Mouse (Mus musculus) bone marrow macrophage, adult 2 months (primary cell): ENCODE measurements around the gene Btbd9.

Experiments
- CTCF ChIP-seq: IDR thresholded peaks from 2 replicates; pipeline ENCODE4 v1.5.1; 2012; ENCODE audit warnings: low read depth, mild to moderate bottlenecking, low read length, moderate library complexity
- POLR2A ChIP-seq: IDR thresholded peaks from 2 replicates; pipeline ENCODE4 v1.6.1; 2012; ENCODE audit warnings: mild to moderate bottlenecking, low read depth, low read length, borderline replicate concordance

DNA sequence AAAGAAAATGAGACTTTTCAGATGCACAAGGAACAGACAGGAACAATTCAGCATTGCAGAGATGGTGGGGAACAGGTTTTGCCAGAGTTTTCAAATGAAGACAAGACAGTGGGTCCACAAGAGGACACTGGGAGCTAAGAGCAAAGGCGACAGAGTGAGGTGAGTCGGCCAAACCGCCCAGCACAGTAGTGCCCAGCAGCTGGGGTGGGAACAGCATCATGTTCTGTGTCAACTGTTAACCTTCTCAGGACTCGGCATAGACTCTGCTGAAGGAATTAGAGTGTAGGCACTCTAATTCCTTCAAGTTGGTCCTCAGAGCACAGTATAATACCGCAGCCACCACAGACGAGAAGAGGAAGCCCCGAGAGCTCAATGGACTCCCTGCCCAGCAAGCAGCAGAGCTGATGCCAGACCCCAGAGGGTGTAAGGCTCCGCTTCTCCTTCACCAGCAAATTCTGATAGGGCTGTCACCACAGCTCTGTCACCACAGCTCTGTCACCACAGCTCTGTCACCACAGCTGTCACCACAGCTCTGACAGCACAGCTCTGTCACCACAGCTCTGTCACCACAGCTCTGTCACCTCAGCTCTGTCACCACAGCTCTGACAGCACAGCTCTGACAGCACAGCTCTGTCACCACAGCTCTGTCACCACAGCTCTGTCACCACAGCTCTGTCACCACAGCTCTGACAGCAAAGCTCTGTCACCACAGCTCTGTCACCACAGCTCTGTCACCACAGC, 57.7 kb downstream of the Btbd9 start:
- no peak for TF ChIP-seq POLR2A
- no peak for TF ChIP-seq CTCF
